Mouse (Mus musculus): Measurements from ENCODE around the gene Rffl.
A peak's percentile ranks its signal among the peaks of the same experiment; 100 is the strongest.

The Rffl gene

GRCm38 (mm10) chr11:82874924-82875323 is 3.9 kb upstream of the Rffl start:
- no peak for DNase-seq (ENCODE audit: low read depth, low spot score)

GRCm38 (mm10) chr11:82870173-82871030 is 608 bp downstream of the Rffl start:
- peak; percentile 88 for DNase-seq (ENCODE audit: low read depth, low spot score)

- DNase-seq (ENCODE audit: low read depth, low spot score) = no peak
Observed at GRCm38 (mm10) chr11:82869506-82870172, 1.4 kb downstream of the Rffl start.

- no peak for DNase-seq (ENCODE audit: low read depth, low spot score)
Observed at GRCm38 (mm10) chr11:82867956-82868355, 3.1 kb downstream of the Rffl start.

- DNase-seq (ENCODE audit: low read depth, low spot score) = peak; percentile 51
Observed at GRCm38 (mm10) chr11:82866850-82867564, 4.0 kb downstream of the Rffl start.

- DNase-seq (ENCODE audit: low read depth, low spot score) = no peak
Observed at GRCm38 (mm10) chr11:82865957-82866356, 5.1 kb downstream of the Rffl start.

DNA sequence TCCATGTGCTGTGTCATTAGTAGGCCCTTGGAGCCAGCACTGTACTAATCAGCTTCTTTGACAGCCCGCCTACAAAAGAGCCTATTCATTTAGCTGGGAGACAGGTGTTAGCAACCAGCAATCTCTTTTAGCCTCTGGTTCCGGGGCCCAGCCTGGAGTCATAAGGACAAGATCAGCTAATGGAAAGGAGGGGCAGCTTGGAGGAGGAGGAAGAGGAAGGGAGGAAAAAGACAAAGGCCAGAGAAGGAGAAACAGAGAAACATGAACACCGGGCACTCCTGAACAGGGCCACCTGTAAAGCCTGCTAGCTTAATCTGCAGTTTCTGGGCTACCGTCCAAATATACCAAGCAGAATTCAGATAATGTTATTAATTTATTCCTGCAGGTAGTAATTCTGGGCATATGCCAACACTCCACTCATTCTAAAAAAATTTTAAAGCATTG is 7.5 kb downstream of the Rffl start:
- DNase-seq (ENCODE audit: low read depth, low spot score) = no peak

GRCm38 (mm10) chr11:82863059-82863458 is 8.0 kb downstream of the Rffl start:
- DNase-seq (ENCODE audit: low read depth, low spot score) = no peak

GRCm38 (mm10) chr11:82862638-82863037 is 8.4 kb downstream of the Rffl start:
- no peak for DNase-seq (ENCODE audit: low read depth, low spot score)

- DNase-seq (ENCODE audit: low read depth, low spot score) = no peak
Observed at GRCm38 (mm10) chr11:82861558-82861957, 9.5 kb downstream of the Rffl start.

- DNase-seq (ENCODE audit: low read depth, low spot score) = no peak
Observed at GRCm38 (mm10) chr11:82860759-82861158, 10.3 kb downstream of the Rffl start.

GRCm38 (mm10) chr11:82857307-82857848 is 13.6 kb downstream of the Rffl start:
- peak; percentile 84 for DNase-seq (ENCODE audit: low read depth, low spot score)

DNA sequence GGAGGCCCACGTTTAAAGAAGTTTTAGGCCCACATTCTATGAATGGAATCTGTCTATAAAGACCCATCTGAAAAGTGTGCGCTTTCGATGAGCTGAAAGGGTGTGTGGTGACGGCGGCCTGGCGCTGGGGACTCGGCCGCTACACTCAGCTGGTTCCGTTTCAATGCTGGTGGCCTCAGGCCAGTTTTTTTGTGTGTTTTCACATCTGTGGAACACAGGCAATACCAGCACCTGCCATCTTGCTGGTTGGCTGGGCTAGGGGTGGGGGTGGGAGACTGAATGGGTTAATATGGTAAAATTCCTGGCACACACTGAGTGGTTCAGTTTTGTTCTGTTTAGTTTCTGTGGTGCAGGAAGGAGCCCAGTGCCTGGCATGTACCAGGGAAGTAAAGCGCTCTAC is 15.0 kb downstream of the Rffl start:
- DNase-seq (ENCODE audit: low read depth, low spot score) = no peak

DNA sequence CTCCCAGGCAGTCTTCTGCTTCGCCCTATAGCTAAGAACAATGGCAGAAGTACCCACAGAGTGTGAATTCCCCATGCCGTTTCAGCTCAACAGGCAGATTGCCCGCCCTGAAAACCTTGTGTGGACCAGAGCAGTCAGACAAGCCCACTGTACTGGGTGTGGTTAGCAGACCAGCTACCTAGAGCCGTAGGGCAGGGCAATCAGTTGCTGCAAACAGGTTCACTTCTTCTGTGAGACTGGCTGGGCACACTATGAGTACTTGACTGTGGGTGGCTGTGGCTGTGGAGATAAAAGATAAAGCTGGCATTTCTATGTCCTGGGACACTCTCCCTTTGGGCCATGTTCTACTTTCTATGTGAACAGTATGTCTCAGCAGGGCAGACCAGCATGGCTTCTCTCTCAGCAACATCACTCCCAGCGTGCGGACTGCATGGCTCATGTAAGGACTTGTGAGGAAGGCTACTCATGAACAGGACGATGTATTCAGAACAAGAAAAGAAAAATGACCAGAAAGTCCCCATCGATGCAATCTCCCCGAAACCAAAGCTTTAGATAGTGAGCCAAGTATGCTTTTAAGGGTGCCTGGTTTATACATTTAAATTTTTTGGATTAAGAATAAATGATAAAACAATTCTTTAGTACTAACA is 15.6 kb downstream of the Rffl start:
- peak; percentile 42 for DNase-seq (ENCODE audit: low read depth, low spot score)

DNA sequence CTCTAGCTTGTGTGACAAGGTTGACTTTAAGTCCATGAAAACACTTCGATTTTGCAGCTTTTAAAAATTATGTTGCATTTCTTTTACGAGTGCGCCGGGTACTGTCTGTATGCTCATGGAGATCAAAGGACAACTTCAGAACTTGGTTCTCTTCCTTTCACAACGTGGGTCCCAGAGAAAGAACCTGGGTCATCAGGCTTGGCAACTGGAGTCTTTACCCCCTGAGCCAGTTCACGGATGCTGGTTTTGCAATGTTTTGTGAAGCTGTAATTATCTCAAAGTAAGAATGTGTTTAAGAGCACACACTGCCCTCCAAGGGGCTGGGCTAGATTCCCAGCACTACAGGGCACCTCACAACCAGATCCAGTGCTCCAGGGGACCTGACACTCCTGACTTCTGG is 16.9 kb downstream of the Rffl start:
- no peak for DNase-seq (ENCODE audit: low read depth, low spot score)

GRCm38 (mm10) chr11:82852958-82853357 is 18.1 kb downstream of the Rffl start:
- DNase-seq (ENCODE audit: low read depth, low spot score) = no peak

GRCm38 (mm10) chr11:82852540-82852939 is 18.5 kb downstream of the Rffl start:
- no peak for DNase-seq (ENCODE audit: low read depth, low spot score)

DNA sequence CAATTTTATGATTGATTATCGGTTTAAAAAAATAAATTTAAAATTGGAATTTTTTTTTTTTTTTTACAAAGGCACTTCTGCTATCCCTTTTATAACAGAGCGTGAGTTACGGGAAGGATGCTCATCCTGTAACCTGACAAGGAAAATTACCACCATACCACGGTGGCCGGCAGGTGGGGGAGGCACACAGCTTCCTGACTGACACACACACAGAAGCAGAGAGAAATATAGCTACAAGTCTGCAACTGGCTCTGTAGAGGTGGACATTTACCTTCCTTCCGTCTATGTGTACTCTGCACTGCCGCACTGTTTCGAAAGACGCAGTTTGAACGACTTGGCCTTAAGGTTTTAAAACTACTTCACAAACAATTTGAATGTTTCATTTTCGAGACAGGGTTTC is 18.9 kb downstream of the Rffl start:
- DNase-seq (ENCODE audit: low read depth, low spot score) = no peak

DNA sequence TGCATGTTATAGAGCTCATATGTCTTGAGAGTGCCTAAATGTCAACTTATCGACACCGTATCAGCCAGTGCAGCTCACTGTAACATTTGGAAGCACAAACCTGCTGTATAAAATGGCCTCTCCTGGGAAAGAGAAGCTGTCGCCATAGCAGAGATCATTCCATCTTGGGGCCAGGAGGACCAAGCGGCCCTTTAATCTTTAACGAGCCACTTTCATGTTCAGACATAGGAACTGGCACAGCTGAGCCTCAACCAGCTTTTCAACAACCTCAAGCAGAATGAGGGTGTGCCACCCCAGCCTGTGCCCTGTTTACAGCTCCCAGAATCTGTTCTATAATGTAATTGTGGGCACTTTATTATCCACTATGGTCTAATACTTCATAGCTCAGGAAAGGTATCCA is 20.8 kb downstream of the Rffl start:
- DNase-seq (ENCODE audit: low read depth, low spot score) = no peak

DNA sequence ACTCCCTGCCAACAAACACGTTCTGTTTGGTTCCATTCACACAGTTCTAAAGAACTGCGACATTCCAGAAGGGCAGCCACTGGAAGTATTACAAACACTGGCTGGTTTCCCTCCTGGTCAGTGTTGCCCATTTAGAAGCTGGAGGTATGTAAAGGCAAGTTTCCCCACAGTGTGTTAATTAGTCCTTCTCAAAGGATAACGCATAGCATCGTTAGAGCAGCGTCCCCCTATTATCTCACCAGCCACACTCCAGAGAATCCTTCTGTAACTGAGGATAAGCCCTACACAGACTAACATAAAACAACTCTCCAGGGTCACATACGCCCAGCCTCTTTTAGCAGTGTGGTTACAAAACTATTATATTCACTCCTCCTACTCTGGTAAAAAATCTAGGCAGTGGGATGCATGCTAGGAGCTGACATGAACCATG is 23.4 kb downstream of the Rffl start:
- DNase-seq (ENCODE audit: low read depth, low spot score) = no peak

DNA sequence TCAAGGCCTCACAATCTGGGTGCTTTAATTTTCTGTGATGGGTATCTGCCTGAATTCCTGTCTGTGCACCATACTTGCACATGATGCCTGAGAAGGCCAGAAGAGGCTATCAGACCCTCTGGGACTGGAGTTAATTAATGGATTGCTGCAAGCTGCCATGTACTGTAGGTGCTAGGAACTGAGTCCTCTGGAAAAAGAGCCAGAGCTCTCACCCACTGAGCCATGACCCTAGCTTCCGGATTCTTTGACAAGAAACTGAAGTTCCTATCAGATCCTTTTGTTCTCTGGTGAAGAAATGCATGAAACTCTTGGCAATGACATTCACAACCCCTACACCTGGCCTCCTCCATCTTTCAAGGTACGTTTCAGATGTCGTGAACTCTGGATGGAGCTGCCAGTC is 24.1 kb downstream of the Rffl start:
- DNase-seq (ENCODE audit: low read depth, low spot score) = no peak

DNA sequence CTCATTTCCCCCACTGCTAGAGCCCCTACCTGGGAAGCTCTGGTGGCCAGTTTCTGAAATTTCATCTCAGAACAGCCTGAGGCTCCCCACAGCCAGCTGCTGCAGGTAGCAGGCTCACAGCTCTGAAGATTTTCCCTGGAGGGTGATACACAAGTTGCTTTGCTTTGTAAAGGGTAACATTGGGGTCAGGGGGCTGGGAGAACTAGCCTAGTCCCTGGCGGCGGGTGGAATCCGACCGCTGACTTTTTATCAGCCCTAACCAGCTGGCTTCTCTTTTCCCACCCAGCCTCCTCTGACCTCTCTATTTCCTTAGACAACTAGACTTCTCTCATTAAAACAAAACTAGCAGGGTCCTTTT is 25.0 kb downstream of the Rffl start:
- no peak for DNase-seq (ENCODE audit: low read depth, low spot score)
